Mouse (Mus musculus) cerebellum, adult 2 months (tissue): ENCODE measurements around the gene Gm7075.

Experiments used
- CTCF ChIP-seq: fragments of 200-500 bp; IDR thresholded peaks from 2 replicates; pipeline ENCODE4 v1.5.1; 2011; ENCODE audit warnings: low read depth, mild to moderate bottlenecking, control low read depth, low read length, moderate library complexity, borderline replicate concordance; ENCODE audit not compliant: insufficient read depth
- POLR2A ChIP-seq: fragments of 200-500 bp; IDR thresholded peaks from 2 replicates; pipeline ENCODE4 v1.6.1; 2011; ENCODE audit warnings: low read length, control low read depth, borderline replicate concordance; ENCODE audit not compliant: insufficient read depth

DNA sequence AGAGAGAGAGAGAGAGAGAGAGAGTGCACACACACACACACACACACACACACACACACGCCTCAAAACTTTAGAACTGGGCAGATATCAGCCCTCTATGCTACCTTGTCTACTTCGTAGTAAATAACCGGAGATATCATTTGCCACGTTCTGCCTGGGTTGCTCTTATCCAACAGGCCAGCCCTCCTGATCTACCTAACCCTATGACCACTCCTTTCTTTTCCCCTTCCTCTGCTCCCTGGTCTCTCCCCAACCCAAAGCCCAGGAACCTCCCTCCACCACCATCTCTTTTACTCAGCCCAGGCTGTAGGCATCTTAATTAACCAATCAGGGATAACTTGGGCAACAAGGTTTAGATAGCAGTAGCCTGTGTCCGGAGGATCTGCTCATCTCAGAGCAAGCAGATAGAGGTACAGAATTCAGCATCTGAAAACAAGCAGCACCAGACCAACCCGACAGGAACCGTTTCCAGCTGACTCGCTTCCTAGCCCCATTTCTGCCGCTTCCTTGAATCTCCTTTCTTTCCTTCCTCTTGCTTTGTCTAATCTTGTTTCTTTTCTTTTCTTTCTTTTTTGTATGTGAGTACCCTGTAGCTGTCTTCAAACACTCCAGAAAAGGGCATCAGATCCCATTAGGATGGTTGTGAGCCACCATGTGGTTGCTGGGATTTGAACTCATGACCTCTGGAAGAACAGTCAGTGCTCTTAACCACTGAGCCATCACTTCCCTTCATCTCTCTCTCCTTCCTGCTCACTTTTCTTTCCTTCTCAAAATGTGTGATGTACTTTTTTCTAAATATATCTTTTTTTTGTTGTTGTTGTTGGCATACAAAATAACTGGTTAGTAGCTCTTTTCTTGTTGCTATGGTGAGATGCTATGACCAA is 2.2 kb upstream of the Gm7075 start:
- TF ChIP-seq CTCF (no peak), POLR2A (no peak)
